Mouse (Mus musculus): ENCODE data around the gene Asb1. TPM values are rescaled to one million over a fixed set of nuclear protein-coding genes. Genes with fewer than 3 reads are reported as not detected.

Gene Asb1
- 6.8 and 7.3 TPM in 2 replicates for polyA plus RNA-seq (2014; fragmentation: Nextera tagmentation; extraction: Ambion mirVana)

DNA sequence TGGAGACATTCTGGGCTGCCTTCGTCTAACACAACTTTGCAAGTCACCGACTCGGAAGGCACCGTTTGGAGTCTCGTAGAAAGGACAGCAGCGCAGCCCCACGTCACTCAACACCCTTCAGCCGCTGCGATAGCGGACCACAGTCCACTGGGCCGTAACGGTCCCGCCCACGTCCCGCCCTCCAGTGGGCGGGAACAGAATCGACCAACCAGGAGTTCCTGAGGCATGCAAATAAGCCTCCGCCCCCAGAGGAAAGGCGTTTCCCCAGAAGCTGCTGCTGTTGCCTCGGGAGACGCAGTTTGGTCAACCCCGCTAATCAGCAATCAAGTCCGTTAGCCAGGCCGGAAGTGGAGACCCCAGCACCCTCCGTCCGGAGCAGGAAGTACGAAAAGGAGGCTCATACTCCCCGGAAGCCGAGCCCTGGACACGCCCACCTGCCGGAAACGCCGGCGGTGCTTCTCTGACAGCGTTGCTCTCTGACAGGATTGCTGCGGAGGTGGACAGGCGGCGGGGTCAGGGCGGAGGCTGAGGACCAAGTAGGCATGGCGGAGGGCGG lies at the start of gene Asb1:
Gene Asb1 (plus strand): TSS at position 274 of the 556 bp plus-strand sequence.
- H3K4me3 ChIP-seq (ENCODE audit: low read depth, low read length): peak within 1 kb of the TSS; percentile 88
- 0% methylated on average over 41 of the region's 41 CpGs for WGBS
- DNase-seq (ENCODE audit: low spot score): peak; percentile 99
- H3K36me3 ChIP-seq (replicated peaks; ENCODE audit: control insufficient read depth, insufficient read depth, low read depth, low read length): no peaks in the 10 kb centered on the region; the same call in 1 of the 2 replicates
- peak within 1 kb of the TSS; percentile 95 for H3K4me2 ChIP-seq (ENCODE audit: low read depth, low read length)
- peak; percentile 95 for ATAC-seq (replicated peaks; ENCODE audit: insufficient number of reproducible peaks, low FRiP score, low TSS enrichment, low read depth)
- H3K9me3 ChIP-seq (replicated peaks; ENCODE audit: control insufficient read depth, low read length): no peaks in the 10 kb centered on the region
- peak within 1 kb of the TSS; percentile 28; the same call in 1 of the 2 replicates for H3K27ac ChIP-seq (replicated peaks; ENCODE audit: low read depth, low read length)
- H3K9ac ChIP-seq (replicated peaks; ENCODE audit: low read length): peak within 1 kb of the TSS; percentile 70
- no peaks in the 10 kb centered on the region for H3K4me1 ChIP-seq (ENCODE audit: control insufficient read depth, insufficient read depth, low read length)
- H3K27me3 ChIP-seq (ENCODE audit: control insufficient read depth, insufficient read depth, low read length): peaks cover 12% of the 10 kb centered on the region

DNA sequence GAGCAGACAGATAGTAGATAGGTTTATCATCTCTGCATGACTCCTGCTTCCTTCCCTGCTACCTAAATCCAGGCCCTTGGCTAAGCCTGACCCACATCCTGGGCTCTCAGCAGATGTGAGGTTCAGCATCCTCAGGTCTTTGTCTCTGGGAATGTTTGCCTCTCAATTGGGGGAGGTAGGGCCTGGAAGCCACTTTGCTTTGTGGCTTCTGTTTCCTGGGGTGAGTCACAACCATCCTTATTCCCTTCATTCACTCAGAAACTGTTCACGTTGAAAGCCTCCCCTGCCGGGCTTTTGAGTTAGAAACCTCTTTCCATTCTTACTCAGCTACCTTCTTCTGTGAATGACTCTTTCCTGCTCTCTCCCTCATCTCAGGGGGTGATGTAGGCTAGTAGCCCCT lies 47.6 kb upstream of the Asb1 start:
- 22% methylated on average over 2 of the region's 2 CpGs for WGBS
- Histone ChIP-seq H3K4me3 (ENCODE audit: low read depth, low read length) (no peak overlapping the region), H3K9ac (replicated peaks; ENCODE audit: low read length) (no peak overlapping the region), H3K4me2 (ENCODE audit: low read depth, low read length) (no peak overlapping the region), H3K9me3 (replicated peaks; ENCODE audit: control insufficient read depth, low read length) (no peaks in the 10 kb centered on the region), H3K4me1 (ENCODE audit: control insufficient read depth, insufficient read depth, low read length) (peaks cover 3% of the 10 kb centered on the region), H3K27ac (replicated peaks; ENCODE audit: low read depth, low read length) (no peak overlapping the region), H3K36me3 (replicated peaks; ENCODE audit: control insufficient read depth, insufficient read depth, low read depth, low read length) (no peaks in the 10 kb centered on the region), H3K27me3 (ENCODE audit: control insufficient read depth, insufficient read depth, low read length) (no peaks in the 10 kb centered on the region)
- ATAC-seq (replicated peaks; ENCODE audit: insufficient number of reproducible peaks, low FRiP score, low TSS enrichment, low read depth) (no peak), DNase-seq (ENCODE audit: low spot score) (no peak)

DNA sequence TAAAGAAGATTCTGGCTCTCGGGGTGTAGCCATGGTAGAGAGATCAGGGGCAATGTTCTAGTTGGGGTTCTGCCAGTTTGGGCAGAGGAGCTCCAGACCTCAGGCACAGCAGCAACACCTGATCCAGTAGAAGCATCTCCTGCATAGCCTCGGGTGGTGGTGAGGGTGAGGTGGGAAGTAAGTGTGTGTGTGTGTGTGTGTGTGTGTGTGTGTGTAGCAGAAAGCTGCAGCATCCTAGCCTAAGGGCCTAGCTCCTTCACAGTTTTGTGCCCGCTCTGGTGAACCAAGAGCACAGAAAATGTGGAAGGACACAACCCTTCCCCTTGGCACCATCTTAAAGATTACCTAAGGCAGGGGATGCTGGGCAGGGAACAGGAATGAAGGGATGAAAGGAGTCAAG lies 46.4 kb upstream of the Asb1 start:
- Histone ChIP-seq H3K9me3 (replicated peaks; ENCODE audit: control insufficient read depth, low read length) (no peaks in the 10 kb centered on the region), H3K9ac (replicated peaks; ENCODE audit: low read length) (no peak overlapping the region; the same call in 1 of the 2 replicates), H3K27ac (replicated peaks; ENCODE audit: low read depth, low read length) (no peak overlapping the region), H3K4me3 (ENCODE audit: low read depth, low read length) (peak overlapping the region; percentile 55), H3K27me3 (ENCODE audit: control insufficient read depth, insufficient read depth, low read length) (no peaks in the 10 kb centered on the region), H3K4me1 (ENCODE audit: control insufficient read depth, insufficient read depth, low read length) (peaks cover 3% of the 10 kb centered on the region), H3K36me3 (replicated peaks; ENCODE audit: control insufficient read depth, insufficient read depth, low read depth, low read length) (no peaks in the 10 kb centered on the region), H3K4me2 (ENCODE audit: low read depth, low read length) (peak overlapping the region; percentile 13)
- whole genome bisulfite sequencing: 46% methylated on average over 3 of the region's 3 CpGs
- DNase-seq (ENCODE audit: low spot score): no peak
- ATAC-seq (replicated peaks; ENCODE audit: insufficient number of reproducible peaks, low FRiP score, low TSS enrichment, low read depth): 0 out of 2 replicates have a peak, but pooled peaks have one; percentile 1

DNA sequence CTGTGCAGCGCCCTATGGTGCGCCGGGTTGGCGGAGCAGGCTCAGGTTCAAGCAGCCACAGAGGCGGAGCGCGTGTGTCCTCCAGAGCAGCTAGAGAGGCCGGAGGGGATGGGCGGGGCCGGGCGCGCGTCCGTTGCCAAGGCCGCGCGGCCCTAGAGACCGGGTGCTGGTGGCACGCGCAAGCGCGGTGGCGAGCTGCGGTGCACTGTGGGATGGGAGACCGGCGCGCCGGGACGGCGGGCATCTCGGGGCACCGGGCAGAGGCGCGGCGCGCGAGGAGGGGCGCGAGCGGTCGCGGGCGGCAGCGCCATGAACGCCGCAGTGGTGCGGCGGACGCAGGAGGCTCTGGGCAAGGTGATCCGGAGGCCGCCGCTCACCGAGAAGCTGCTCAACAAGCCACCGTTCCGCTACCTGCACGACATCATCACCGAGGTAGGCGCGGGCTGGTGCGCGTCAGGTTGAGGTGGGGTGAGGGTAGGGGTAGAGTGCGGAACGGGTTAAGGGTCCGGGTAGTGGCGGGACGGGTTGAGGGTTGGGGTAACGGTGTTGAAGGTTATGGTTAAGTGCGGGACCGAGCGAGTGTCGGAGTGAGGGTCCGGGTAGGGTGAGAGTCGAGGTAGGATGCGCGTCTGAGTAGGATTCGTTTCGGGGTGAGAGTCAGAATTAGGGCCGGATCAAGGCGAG lies 45.7 kb upstream of the Asb1 start, which contains the start of gene Traf3ip1:
Gene Traf3ip1 (plus strand): TSS at position 191 of the 684 bp plus-strand sequence.
- Histone ChIP-seq H3K9me3 (replicated peaks; ENCODE audit: control insufficient read depth, low read length) (no peaks in the 10 kb centered on the region), H3K4me1 (ENCODE audit: control insufficient read depth, insufficient read depth, low read length) (peaks cover 3% of the 10 kb centered on the region), H3K27ac (replicated peaks; ENCODE audit: low read depth, low read length) (no peak within 1 kb of the TSS), H3K36me3 (replicated peaks; ENCODE audit: control insufficient read depth, insufficient read depth, low read depth, low read length) (no peaks in the 10 kb centered on the region), H3K9ac (replicated peaks; ENCODE audit: low read length) (peak within 1 kb of the TSS; percentile 57), H3K27me3 (ENCODE audit: control insufficient read depth, insufficient read depth, low read length) (no peaks in the 10 kb centered on the region), H3K4me3 (ENCODE audit: low read depth, low read length) (peak within 1 kb of the TSS; percentile 55), H3K4me2 (ENCODE audit: low read depth, low read length) (peak within 1 kb of the TSS; percentile 84)
- DNase-seq (ENCODE audit: low spot score) (peak; percentile 95), ATAC-seq (replicated peaks; ENCODE audit: insufficient number of reproducible peaks, low FRiP score, low TSS enrichment, low read depth) (peak; percentile 99)
- WGBS: under 1% methylated on average over 79 of the region's 79 CpGs

DNA sequence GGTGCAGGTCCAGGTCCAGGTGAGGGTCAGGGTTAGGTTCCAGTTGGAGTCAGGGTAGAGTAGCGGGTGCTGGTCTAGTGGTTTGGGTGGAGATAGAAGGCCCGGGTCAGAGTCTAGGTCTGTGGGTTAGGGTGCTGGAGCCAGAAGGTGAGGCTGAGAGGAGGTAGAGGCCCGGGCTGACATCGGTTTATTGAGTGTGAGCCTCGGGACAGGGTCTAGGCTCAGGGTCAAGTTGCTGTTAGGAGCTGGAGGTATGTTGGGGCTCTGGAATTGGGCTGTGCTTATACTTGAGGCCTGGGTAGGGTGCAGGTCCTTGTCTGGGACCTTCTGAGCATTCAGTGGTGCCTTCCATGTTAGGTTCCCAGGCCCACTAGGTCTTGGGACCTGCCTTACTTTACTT lies 45.0 kb upstream of the Asb1 start:
- Histone ChIP-seq H3K4me1 (ENCODE audit: control insufficient read depth, insufficient read depth, low read length) (peaks cover 3% of the 10 kb centered on the region), H3K27me3 (ENCODE audit: control insufficient read depth, insufficient read depth, low read length) (no peaks in the 10 kb centered on the region), H3K9ac (replicated peaks; ENCODE audit: low read length) (peak overlapping the region; percentile 57), H3K9me3 (replicated peaks; ENCODE audit: control insufficient read depth, low read length) (no peaks in the 10 kb centered on the region), H3K36me3 (replicated peaks; ENCODE audit: control insufficient read depth, insufficient read depth, low read depth, low read length) (no peaks in the 10 kb centered on the region; the same call in 1 of the 2 replicates), H3K4me2 (ENCODE audit: low read depth, low read length) (peak overlapping the region; percentile 84), H3K4me3 (ENCODE audit: low read depth, low read length) (peak overlapping the region; percentile 55), H3K27ac (replicated peaks; ENCODE audit: low read depth, low read length) (no peak overlapping the region)
- WGBS: 48% methylated on average over 5 of the region's 5 CpGs
- DNase-seq (ENCODE audit: low spot score) (no peak), ATAC-seq (replicated peaks; ENCODE audit: insufficient number of reproducible peaks, low FRiP score, low TSS enrichment, low read depth) (no peak)

DNA sequence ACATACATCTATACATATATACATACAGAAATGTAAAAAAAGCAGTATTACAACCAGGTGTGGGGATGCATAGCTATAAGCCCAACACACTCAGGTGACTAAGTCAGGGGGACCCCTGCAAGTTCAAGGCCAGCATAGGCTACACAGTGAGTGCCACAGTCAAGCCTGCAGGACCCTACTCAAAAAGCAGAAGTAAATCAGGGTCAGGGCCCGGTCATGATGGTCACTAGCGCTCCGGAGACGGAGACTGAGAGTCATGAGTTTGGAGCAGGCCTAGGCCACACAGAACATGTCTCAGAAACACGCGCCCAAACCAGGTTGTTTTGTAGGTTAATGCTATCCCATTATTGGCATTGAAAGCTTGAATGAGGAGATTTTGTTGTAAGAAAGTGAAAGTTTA lies 41.8 kb upstream of the Asb1 start:
- DNase-seq (ENCODE audit: low spot score): no peak
- Histone ChIP-seq H3K36me3 (replicated peaks; ENCODE audit: control insufficient read depth, insufficient read depth, low read depth, low read length) (peaks cover 5% of the 10 kb centered on the region), H3K27me3 (ENCODE audit: control insufficient read depth, insufficient read depth, low read length) (no peaks in the 10 kb centered on the region), H3K9ac (replicated peaks; ENCODE audit: low read length) (no peak overlapping the region), H3K27ac (replicated peaks; ENCODE audit: low read depth, low read length) (no peak overlapping the region), H3K4me1 (ENCODE audit: control insufficient read depth, insufficient read depth, low read length) (peaks cover 3% of the 10 kb centered on the region), H3K4me3 (ENCODE audit: low read depth, low read length) (no peak overlapping the region), H3K4me2 (ENCODE audit: low read depth, low read length) (no peak overlapping the region), H3K9me3 (replicated peaks; ENCODE audit: control insufficient read depth, low read length) (no peaks in the 10 kb centered on the region)
- WGBS: 94% methylated on average over 6 of the region's 6 CpGs
- no peak for ATAC-seq (replicated peaks; ENCODE audit: insufficient number of reproducible peaks, low FRiP score, low TSS enrichment, low read depth)

DNA sequence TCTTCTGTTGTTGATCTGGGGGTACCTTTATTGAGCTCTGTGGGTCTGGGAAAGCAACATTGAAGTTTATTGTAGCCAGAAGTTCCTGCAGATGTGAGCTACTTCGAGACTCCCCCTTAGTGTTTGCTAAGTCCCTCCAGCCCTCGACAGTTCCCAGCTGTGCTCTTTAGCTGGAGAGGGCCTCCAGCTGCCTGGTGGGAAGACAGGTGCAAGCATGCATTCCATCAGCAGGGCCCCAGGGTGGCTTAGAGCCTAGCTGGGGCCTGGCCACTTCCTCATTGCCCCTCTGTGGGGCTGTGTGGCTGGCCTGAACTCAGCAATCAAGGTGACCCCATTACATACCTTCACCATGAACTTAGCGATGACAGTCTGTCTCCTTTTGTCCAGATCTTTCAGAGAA lies 35.7 kb upstream of the Asb1 start:
- H3K27me3 ChIP-seq (ENCODE audit: control insufficient read depth, insufficient read depth, low read length): no peaks in the 10 kb centered on the region
- 77% methylated on average over 3 of the region's 3 CpGs for WGBS
- no peak overlapping the region for H3K4me3 ChIP-seq (ENCODE audit: low read depth, low read length)
- no peak for DNase-seq (ENCODE audit: low spot score)
- peaks cover 5% of the 10 kb centered on the region for H3K36me3 ChIP-seq (replicated peaks; ENCODE audit: control insufficient read depth, insufficient read depth, low read depth, low read length)
- no peaks in the 10 kb centered on the region for H3K9me3 ChIP-seq (replicated peaks; ENCODE audit: control insufficient read depth, low read length)
- no peak for ATAC-seq (replicated peaks; ENCODE audit: insufficient number of reproducible peaks, low FRiP score, low TSS enrichment, low read depth)
- H3K4me2 ChIP-seq (ENCODE audit: low read depth, low read length): no peak overlapping the region
- no peak overlapping the region for H3K27ac ChIP-seq (replicated peaks; ENCODE audit: low read depth, low read length)
- no peaks in the 10 kb centered on the region for H3K4me1 ChIP-seq (ENCODE audit: control insufficient read depth, insufficient read depth, low read length)
- no peak overlapping the region for H3K9ac ChIP-seq (replicated peaks; ENCODE audit: low read length)

DNA sequence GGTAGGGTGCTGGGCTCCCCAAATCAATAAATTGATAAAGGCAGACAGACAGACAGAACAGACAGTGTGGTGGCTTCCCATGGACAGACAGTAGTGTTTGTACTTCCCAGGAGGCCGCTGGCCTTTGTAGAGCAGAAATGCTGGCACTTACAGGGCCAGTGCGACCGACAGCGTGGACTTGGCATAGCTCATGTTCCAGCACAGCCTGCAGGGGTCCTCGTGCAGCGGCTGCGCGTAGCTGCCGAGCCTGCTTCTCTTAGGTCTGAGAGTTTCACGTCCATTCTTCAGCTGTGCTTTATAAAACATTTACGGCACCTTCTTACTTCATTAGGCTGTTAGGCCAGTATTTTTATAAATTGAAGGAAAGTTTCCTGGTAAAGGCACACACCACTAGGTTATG lies 25.4 kb upstream of the Asb1 start:
- no peak for DNase-seq (ENCODE audit: low spot score)
- Histone ChIP-seq H3K9me3 (replicated peaks; ENCODE audit: control insufficient read depth, low read length) (no peaks in the 10 kb centered on the region), H3K36me3 (replicated peaks; ENCODE audit: control insufficient read depth, insufficient read depth, low read depth, low read length) (no peaks in the 10 kb centered on the region; the same call in 1 of the 2 replicates), H3K9ac (replicated peaks; ENCODE audit: low read length) (no peak overlapping the region), H3K27me3 (ENCODE audit: control insufficient read depth, insufficient read depth, low read length) (no peaks in the 10 kb centered on the region), H3K4me1 (ENCODE audit: control insufficient read depth, insufficient read depth, low read length) (no peaks in the 10 kb centered on the region), H3K4me3 (ENCODE audit: low read depth, low read length) (no peak overlapping the region), H3K4me2 (ENCODE audit: low read depth, low read length) (no peak overlapping the region), H3K27ac (replicated peaks; ENCODE audit: low read depth, low read length) (no peak overlapping the region)
- 81% methylated on average over 11 of the region's 11 CpGs for WGBS
- ATAC-seq (replicated peaks; ENCODE audit: insufficient number of reproducible peaks, low FRiP score, low TSS enrichment, low read depth): no peak
